Mouse (Mus musculus) monocyte, adult 5-6 weeks (primary cell): Measurements from ENCODE around the gene Smchd1. TPM values are rescaled to one million over a fixed set of nuclear protein-coding genes. Genes with fewer than 3 reads are reported as not detected.

Experiments
- ATAC-seq: fragments of 153-309, 156-312 bp; replicated peaks from 2 replicates; pipeline ENCODE4 v1.8.0; 2017; ENCODE audit warnings: mild to moderate bottlenecking; ENCODE audit not compliant: low TSS enrichment, insufficient number of reproducible peaks, severe bottlenecking, poor library complexity, low FRiP score
- total RNA-seq: library from RNA; stranded (forward); fragments of 200-1000, 200-491, 200-594 nt; gene quantifications from 3 replicates; pipeline ENCODE4 v1.2.3, GENCODE M21; 2017

Smchd1 gene
- 196 to 255 TPM (median 202 TPM) in 3 replicates for total RNA-seq

DNA sequence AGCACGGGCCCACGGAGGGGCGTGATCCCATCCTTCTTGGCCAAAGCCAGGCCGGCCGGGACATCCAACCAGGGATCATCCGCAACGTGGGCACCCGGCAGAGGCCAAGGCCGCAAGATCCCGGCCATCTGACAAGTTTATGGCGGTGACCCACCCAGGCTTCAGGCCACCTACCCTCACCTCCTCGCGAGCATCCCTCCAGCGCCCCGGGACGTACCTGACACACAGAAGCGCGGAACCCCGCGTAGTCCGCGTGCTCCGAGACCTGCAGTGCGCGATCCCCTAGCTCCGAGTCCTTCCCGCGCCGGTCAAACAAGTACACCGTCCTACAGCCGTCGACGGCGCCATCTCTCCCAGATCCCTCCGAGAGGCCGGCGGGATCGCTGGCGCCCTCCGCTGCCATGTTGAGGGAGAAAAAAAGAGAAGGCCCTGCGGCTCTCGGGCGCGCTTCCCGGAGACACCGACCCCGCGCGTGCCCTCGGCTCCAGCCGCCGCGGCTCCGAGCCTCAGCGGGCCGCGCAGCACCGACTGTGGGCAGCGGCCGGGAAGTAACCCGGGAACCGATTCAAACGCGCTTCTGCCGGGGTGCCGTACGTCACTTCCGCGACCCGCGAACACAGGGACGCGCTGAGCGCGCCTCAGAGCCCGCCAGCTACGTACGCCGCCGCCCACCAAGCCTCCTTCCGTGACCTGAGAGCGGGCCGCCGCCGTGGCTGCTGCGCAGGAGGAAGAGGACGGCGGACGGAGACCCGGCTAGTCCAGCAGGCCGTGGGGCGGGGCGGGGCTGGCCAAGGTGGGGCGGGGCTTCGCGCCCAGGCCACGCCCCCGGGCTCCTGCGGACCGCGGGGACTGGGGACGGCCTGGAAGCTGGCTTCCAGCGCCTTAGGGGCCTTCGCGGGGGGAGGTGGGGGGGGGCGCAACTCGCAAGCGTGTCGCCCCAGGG, at the start of gene Smchd1:
Gene Smchd1 (minus strand): TSS at position 582 of the 943 bp plus-strand sequence.
- ATAC-seq, result peak; percentile 87

GRCm38 (mm10) chr17:71510297-71510696, 35.2 kb upstream of the Smchd1 start:
- ATAC-seq, result no peak

DNA sequence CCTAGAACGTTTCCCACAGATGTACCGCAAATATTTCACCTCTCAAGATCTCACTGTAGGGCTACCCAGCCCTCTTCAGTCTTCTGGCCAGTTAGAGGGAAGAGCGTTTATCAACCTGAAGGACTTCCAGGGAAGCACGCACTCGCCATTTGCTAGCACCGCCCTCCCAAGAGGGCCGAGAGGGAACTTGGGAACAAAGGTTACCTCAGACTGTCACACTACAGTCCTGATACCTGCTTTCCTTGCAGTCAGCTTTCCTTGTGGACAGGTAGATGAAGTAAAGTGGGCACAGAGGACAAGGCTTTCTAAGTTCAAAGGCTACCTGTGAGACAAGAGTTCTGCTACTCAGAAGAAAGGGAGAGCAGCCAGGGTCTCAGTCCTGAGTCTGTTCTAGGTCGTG, 31.7 kb upstream of the Smchd1 start:
- no peak for ATAC-seq

DNA sequence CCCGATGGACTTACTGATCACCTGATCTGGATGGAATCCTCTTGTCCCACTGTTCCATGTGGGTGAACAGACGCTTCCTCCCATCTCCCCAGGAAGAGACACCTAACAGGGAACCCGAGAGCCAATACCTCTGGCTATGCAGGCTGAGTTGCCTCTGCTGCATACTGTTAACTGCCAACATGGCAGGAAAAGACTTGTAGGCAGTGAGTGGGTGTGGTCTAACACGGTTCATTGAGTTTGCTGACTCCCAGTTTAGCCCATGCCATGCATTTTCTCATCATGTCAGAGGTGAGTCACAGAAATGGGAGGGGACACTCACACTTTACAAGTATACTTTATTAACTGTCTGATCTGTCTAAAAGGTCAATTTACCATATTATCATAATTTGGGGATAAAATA, 20.6 kb upstream of the Smchd1 start:
- no peak for ATAC-seq

DNA sequence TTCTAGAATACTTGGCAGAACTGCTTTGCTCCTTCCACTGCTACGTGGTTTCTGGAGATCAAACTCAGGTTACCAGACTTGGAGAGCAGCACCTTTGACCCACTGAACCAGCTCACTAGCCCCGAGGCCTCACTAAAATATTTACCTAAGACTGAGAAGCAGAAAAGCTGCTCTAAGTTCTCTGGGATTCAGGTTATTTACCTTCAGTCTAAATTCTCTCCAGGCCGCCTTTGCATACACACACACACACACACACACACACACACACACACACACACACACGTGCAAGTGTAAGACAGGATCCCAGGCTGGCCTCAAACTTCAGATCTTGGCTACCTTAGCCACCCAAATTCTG, 16.2 kb upstream of the Smchd1 start:
- ATAC-seq, result no peak

DNA sequence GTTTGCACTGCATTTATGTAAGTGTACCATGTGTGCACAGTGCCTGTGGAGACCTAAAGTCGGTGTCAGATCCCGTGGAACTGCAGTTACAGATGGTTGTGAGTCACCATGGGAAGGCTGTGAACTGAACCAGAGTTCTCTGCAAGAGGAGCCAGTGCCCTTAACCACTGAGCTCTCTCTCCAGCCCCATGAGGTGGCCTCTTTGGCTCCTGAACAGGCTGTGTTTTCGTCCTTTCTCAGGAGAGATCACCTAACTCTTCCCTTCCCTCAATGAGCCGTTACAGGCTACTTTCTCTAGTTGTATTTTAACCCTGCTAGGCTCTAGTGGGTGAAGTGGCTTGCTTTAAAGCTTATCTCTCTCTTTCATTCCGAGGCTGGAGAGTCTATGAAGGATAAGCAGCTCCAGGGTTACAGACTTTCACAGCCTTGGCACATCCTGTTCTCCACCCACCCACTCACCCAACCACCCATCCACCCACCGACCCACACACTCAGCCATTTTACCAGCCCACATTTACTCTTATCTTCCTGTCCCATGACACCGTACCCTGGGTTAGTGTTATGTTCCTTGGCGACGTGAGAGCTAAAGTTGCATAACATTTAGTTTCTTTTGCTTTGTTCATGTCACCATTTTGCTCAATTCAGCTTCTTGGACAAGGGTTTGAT, 15.7 kb upstream of the Smchd1 start:
- ATAC-seq, result no peak

DNA sequence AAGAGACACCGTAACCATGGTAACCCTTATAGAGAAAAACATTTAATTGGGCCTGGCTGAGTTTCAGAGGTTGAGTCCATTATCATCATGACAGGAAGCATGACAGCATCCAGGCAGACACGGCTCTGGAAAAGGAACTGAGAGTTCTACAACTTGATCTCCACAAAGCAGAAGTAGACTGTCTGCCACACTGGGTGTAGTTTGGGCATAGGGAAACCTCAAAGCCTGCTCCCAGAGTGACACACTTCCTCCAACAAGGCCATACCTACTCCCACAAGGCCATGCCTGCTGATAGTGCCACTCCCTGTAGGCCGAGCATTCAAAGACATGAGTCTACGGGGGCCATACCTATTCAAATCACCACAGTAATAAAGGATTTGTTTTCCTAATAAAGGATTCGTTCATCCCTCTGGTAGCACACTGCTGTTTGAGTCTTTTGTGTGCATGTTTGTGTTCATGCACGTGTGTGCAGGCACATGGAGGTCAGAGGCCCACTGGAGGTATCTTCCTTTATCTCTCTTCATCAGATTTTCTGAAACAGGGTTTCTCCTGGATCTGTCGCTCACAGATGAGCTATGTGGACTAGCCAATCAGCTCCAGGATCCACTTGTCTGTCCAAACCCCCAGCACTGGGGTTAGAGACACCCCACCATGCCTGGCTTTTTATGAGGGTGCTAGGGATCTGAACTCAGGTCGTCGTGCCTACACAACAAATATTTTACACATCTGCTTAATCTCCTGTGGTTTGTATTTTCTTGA, 14.7 kb upstream of the Smchd1 start:
- ATAC-seq, result peak; percentile 74

- ATAC-seq, result peak; percentile 34
Measured at GRCm38 (mm10) chr17:71486231-71486851, 11.2 kb upstream of the Smchd1 start.

DNA sequence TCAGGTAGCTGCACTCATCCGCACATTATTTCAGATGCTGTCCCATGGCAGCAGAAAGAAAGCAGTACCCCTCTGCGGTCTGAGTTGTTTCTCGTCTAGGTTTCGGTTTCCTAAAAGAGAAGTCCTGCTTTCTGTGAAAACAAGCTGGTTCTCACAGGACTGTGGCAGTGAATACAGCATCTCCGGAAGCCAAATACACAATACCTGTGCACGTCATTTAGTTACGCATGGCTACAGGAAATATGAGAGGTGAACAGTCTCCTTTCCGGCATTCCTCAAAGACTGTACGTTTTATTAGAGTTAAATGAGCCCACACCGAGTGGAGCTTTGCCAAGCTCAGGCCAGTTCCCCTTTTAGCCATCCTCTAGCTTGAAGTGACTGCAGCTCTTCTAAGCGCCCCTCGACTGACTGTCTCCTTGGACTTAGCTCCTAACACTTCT, 10.7 kb upstream of the Smchd1 start:
- ATAC-seq, result peak; percentile 46

DNA sequence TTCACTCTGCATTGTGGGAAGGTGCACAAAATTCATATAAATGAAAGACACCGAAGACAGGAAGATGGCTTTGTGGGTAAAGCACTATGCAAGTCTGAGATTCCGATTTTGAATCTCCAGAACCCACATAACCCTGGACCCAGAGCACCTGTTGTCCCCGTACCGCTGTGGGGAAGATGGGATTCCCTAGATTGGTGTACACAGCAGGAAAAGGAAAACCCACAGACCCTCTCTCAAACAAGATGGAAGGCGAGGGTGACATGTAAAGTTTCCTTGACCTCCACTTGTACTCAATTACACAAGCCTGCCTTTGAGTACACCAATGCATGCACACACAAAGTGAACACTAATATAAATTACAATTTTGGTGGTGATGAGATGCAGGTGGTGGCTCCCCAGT, 9.6 kb upstream of the Smchd1 start:
- ATAC-seq, result no peak

GRCm38 (mm10) chr17:71483418-71484060, 8.4 kb upstream of the Smchd1 start:
- peak; percentile 80 for ATAC-seq

DNA sequence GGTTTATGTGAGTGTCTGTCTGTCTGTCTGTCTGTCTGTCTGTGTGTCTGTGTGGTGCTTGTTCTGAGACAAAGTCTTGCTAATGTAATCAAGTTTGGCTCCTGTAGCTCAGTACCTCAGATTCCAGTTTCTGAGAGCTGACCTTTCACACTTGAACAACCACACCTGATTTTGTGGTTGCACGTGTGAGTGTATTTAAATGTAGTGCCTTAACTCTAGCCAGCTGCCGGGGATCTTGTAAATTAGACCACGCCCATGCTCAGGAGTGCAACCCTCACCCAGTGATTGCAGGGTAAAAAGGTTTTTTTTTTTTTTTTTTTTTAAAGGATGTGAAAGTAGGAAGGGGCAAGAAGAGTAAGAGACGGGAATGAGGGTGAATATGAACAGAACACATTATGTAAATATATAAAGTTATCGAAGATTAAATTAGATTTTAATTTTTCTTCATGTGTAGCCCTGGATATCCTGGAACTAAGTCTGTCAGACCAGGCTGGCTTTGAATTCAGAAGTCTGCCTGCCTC, 4.3 kb upstream of the Smchd1 start:
- ATAC-seq, result 0 out of 2 replicates have a peak, but pooled peaks have one; percentile 30

GRCm38 (mm10) chr17:71477481-71477880, 2.3 kb upstream of the Smchd1 start:
- no peak for ATAC-seq

DNA sequence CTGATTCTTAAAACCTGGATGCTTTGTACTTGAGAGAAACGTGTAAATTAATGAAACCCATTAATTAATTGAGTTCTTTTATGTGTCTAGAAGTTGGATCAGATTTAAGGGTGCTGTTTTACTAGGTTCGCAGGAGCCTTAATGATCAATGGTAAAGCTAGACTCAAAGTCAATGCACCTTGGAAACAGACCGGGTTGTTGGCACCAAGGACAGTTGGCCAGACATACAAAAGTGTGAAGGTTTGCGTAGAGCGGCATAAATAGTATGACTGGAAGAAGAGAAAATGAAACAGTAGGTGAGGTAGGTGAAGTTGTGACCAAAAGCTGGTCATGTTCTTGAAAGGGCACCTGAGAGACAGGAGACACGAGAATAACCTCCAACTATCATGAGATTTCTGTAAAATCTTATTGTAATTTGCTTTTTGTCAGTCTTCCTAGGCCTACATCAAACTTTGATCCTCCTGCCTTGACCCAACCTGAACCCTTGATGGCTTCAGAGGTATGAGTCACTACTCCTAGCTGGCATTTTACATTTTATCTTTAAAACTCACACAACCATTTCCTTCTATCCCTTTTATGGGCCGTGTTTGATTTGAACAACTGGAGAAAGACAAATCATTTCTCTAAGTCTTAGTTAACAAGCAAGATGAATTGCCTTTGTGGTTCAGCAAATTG, 1.3 kb upstream of the Smchd1 start:
- ATAC-seq, result no peak

DNA sequence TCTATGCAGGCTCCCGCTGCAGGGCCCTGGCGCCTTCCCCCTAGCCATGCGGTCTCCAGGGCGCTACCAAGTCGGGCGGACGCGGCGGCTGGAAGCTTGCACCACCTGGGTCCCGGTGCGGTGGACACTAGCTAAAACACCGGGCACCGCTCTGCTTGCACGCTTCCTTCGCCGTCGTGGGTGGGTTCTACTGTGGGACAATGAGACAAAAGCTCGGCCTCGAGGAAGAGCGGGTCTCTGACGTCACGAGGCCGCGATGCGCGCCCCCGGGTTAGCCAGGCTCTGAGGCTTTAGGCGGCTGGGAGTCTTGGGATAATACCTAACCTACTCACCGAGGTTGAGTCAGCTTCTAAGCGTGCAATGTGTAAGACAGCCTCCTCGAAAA, 554 bp upstream of the Smchd1 start:
- peak; percentile 33; the same call in 1 of the 2 replicates for ATAC-seq

DNA sequence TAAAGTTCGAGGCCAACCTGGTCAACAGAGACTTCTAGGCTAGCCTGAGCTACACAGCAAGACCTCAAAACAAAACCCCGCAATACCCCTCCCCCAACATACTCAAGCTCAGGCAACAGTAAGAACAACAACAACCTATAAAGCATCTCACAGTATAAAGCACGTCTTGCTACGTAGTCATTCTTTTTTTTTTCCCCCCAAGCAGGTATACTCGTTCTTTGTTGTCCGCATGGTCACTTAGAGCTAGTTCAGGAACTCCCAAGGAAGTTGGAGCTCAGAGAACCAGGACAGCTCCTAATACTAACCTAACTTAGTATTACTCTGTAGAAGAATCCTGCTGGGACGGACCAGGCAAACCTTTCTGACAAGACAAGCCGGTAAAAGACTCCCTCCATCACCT, 1.0 kb downstream of the Smchd1 start:
- ATAC-seq, result no peak

GRCm38 (mm10) chr17:71471261-71471660, 3.9 kb downstream of the Smchd1 start:
- no peak for ATAC-seq

GRCm38 (mm10) chr17:71460312-71460711, 14.8 kb downstream of the Smchd1 start:
- no peak for ATAC-seq
